Mouse (Mus musculus) heart, postnatal 0 days (tissue): ENCODE results near the gene Il17rb. TPM values are rescaled to one million over a fixed set of nuclear protein-coding genes. Genes with fewer than 3 reads are reported as not detected.
A peak's percentile ranks its signal among the peaks of the same experiment; 100 is the strongest.

Source experiments
- ATAC-seq: fragments of 200-750 bp; cut with Nextera tagmentation; 2 replicates; pipeline ENCODE4 v1.8.0; 2017; ENCODE audit warnings: low read depth, moderate number of reproducible peaks, moderate library complexity; ENCODE audit not compliant: insufficient read depth
- DNase-seq: peaks from one replicate; pipeline ENCODE4 v3.0.0-alpha.2; 2016; ENCODE audit warnings: low spot score
- H3K27ac ChIP-seq: fragments of 300-500 bp; sonication (generic); 2 replicates; pipeline ENCODE4 v1.5.1; 2014; ENCODE audit warnings: low read depth, mild to moderate bottlenecking
- H3K27me3 ChIP-seq: fragments of 300-500 bp; sonication (generic); 2 replicates; pipeline ENCODE4 v1.6.1; 2014; ENCODE audit warnings: low read length, mixed read lengths; ENCODE audit not compliant: control insufficient read depth, insufficient read depth
- H3K36me3 ChIP-seq: fragments of 300-500 bp; sonication (generic); replicated peaks from 2 replicates; pipeline ENCODE4 v1.6.1; 2014; ENCODE audit warnings: low read length, mixed read lengths; ENCODE audit not compliant: control insufficient read depth, insufficient read depth
- H3K4me1 ChIP-seq: fragments of 300-500 bp; sonication (generic); 2 replicates; pipeline ENCODE4 v1.6.1; 2014; ENCODE audit warnings: antibody characterized with exemption; ENCODE audit not compliant: control insufficient read depth, insufficient read depth
- H3K4me2 ChIP-seq: fragments of 300-500 bp; sonication (generic); 2 replicates; pipeline ENCODE4 v1.6.1; 2014; ENCODE audit warnings: low read depth, mild to moderate bottlenecking, low read length, moderate library complexity
- H3K4me3 ChIP-seq: fragments of 300-500 bp; sonication (generic); 2 replicates; pipeline ENCODE4 v1.5.1; 2014; ENCODE audit warnings: low read depth, low read length
- H3K9ac ChIP-seq: fragments of 300-500 bp; sonication (generic); replicated peaks from 2 replicates; pipeline ENCODE4 v1.6.1; 2014; ENCODE audit warnings: low read depth, low read length, mixed read lengths
- H3K9me3 ChIP-seq: fragments of 300-500 bp; sonication (generic); replicated peaks from 2 replicates; pipeline ENCODE4 v1.6.1; 2016; ENCODE audit warnings: low read length; ENCODE audit not compliant: control insufficient read depth
- CTCF ChIP-seq: IDR thresholded peaks from 2 replicates; pipeline ENCODE4 v1.5.1; 2016; ENCODE audit warnings: antibody characterized with exemption, control low read depth, low read depth
- EP300 ChIP-seq: IDR thresholded peaks from 2 replicates; pipeline ENCODE4 v1.6.1; 2016; ENCODE audit warnings: antibody characterized with exemption, low read depth
- WGBS: fragments of 180-500 bp; shearing (Covaris S2); extraction: QIAGEN DNeasy Blood & Tissue Kit; methylation state at CpG from one replicate; pipeline ENCODE4 v1.1.7; 2014; 5-methylcytosine and 5-hydroxymethylcytosine counted together
- polyA plus RNA-seq: library from polyadenylated mRNA; unstranded; fragments of >200 nt; fragmentation: Nextera tagmentation; extraction: Ambion mirVana; gene quantifications from 2 replicates; pipeline ENCODE4 v1.2.1, GENCODE M21; 2015
- total RNA-seq: library from RNA; depleted of rRNA; stranded (reverse); fragments of >200 nt; gene quantifications from 2 replicates; pipeline ENCODE4 v1.2.3, GENCODE M21; 2014; ENCODE audit warnings: low replicate concordance

Gene Il17rb
- total and polyA plus RNA-seq, 2 experiments from 2014 or later = 0.22 TPM; not detected in 1

DNA sequence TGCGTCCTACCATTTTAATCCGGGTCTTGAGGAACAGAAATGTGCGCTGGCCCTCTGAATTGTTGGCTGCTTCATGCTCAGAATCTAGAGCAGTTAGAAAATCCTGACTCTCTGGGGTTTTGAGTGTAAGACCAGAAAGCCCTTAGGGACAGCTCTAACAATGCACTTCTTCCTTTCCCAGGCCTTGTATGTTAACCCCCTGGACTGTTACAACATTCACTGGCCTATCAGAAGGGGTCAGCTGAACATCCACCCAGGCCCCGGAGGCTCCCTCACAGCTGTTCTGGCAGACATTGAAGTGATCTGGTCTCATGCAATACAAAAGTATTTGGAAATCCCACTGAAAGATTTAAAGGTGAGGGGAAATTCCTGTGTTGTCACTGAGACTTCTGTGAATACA is 22.6 kb downstream of the Il17rb start:
- DNase-seq = no peak
- 80% methylated on average over 4 of the region's 4 CpGs for WGBS

GRCm38 (mm10) chr14:29980447-29981205 is 28.1 kb downstream of the Il17rb start:
- 92% methylated on average over 10 of the region's 10 CpGs for WGBS
- TF ChIP-seq CTCF (peak; percentile 39), EP300 (no peak)
- no peak overlapping the region for H3K27ac ChIP-seq
- peaks cover 8% of the 10 kb centered on the region; the same call in 1 of the 2 replicates for H3K4me1 ChIP-seq
- DNase-seq (no peak), ATAC-seq (no peak)
- H3K27me3 ChIP-seq = no peaks in the 10 kb centered on the region
- no peak overlapping the region for H3K4me3 ChIP-seq
- peaks cover 55% of the 10 kb centered on the region for H3K36me3 ChIP-seq
- H3K9me3 ChIP-seq = no peaks in the 10 kb centered on the region
- no peak overlapping the region for H3K9ac ChIP-seq
- no peak overlapping the region for H3K4me2 ChIP-seq

More for the DNA sequence above, 22.6 kb downstream of the Il17rb start:
- Histone ChIP-seq H3K9ac (no peak overlapping the region), H3K36me3 (peaks cover 99% of the 10 kb centered on the region), H3K4me1 (no peaks in the 10 kb centered on the region), H3K9me3 (no peaks in the 10 kb centered on the region), H3K27ac (no peak overlapping the region), H3K4me2 (no peak overlapping the region), H3K4me3 (no peak overlapping the region), H3K27me3 (no peaks in the 10 kb centered on the region)
- ATAC-seq = no peak
- no peak for TF ChIP-seq CTCF
- no peak for TF ChIP-seq EP300

DNA sequence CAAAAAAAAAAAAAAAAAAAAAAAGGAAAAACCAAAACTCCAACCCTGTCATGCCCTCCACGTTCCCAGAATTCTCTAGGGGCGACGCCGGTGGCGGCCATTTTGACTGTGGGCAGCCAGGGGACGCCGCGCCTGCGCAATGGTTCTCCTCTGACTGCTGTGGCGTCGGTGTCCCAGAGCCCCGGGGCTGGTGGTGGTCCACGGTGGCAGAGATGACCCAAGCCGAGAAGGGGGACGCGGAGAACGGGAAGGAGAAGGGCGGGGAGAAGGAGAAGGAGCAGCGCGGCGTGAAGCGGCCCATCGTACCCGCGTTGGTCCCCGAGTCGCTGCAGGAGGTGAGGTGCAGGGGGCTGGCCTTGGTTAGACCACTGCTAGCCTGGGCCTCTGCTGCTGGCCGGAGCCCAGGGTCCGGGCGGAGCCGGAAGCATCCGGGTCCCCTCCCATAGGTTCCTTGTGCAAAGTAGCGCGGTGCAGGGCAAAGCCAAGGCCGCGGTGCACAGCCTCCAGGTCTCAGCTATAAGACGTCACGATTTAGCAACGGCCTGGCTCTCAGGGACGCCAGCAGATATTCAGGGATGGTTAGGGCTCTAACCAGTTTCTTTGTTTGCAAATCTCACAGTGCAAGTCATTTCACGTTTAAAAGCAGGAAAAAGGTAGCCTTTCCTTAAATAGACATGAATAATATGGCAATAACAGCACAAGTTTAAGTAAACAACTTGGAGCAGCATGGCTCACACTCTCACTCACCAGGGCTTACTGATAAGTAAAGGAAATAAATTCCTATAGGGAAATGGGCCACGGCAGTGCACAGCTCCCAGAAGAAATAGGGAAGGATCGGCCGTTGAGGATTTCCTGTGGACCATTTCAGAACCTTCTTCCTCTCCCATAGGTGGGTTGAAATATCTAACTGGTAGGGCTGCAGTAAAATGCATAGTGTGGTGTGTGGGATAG is 30.2 kb downstream of the Il17rb start, which contains the start of gene Actr8:
TSS of gene Actr8 (plus strand) at position 84 of the 951 bp plus-strand sequence.
- WGBS = 1% methylated on average over 44 of the region's 44 CpGs
- DNase-seq = peak; percentile 90
- TF ChIP-seq EP300 (peak; percentile 74; the same call in 1 of the 2 replicates), CTCF (no peak)
- H3K9ac ChIP-seq = peak within 1 kb of the TSS; percentile 80
- peak; percentile 96 for ATAC-seq
- peak within 1 kb of the TSS; percentile 92 for H3K27ac ChIP-seq
- peaks cover 50% of the 10 kb centered on the region for H3K36me3 ChIP-seq
- H3K9me3 ChIP-seq = no peaks in the 10 kb centered on the region
- peak within 1 kb of the TSS; percentile 78 for H3K4me3 ChIP-seq
- peaks cover 8% of the 10 kb centered on the region; the same call in 1 of the 2 replicates for H3K4me1 ChIP-seq
- H3K4me2 ChIP-seq = peak within 1 kb of the TSS; percentile 77
- no peaks in the 10 kb centered on the region for H3K27me3 ChIP-seq

DNA sequence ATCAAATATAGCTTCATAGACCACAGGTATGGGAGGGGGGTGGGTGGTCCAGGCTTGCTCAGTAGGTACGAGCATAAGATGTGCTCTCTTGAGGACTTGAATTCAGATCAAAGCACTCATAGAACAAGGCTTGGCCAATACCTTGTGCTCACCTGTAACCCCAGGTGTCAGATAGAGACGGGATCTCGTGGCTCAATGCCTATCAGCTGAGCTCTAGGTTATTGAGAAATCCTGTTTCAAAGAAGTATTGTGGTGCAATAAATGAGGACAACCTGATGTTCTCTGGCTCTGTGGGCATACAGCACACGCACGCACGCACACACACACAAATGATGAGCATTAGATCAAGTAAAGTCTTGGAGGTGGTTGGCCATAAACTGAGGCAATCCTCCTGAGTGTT is 31.8 kb downstream of the Il17rb start:
- TF ChIP-seq CTCF (no peak), EP300 (no peak)
- DNase-seq (no peak), ATAC-seq (no peak)
- Histone ChIP-seq H3K4me1 (peaks cover 8% of the 10 kb centered on the region; the same call in 1 of the 2 replicates), H3K4me3 (no peak overlapping the region), H3K9ac (no peak overlapping the region), H3K4me2 (no peak overlapping the region), H3K9me3 (no peaks in the 10 kb centered on the region), H3K36me3 (peaks cover 50% of the 10 kb centered on the region), H3K27ac (no peak overlapping the region), H3K27me3 (no peaks in the 10 kb centered on the region)
- 88% methylated on average over 6 of the region's 6 CpGs for WGBS

DNA sequence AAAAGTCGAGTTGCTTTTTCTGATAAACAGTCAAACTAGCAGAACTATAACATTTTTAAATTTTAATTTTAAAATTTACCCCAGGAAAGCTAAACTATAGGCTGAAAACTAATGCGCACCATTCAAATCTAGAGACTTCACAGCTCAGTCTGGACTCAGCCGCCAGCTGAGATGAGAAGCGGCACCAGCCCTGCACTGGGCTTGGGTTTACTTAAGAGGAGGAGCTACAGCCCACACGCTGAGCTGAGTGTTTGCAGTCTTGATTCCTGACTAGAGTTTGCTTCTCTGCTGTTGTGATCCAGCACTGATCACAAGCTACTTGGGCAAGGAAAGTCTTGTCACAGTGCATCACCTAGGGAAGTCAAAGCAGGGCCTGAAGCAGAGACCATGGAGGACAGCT is 36.7 kb downstream of the Il17rb start:
- peaks cover 12% of the 10 kb centered on the region for H3K4me1 ChIP-seq
- no peak overlapping the region for H3K27ac ChIP-seq
- TF ChIP-seq CTCF = no peak
- no peak for TF ChIP-seq EP300
- WGBS = 89% methylated on average over 5 of the region's 5 CpGs
- H3K9me3 ChIP-seq = no peaks in the 10 kb centered on the region
- H3K4me3 ChIP-seq = no peak overlapping the region
- H3K27me3 ChIP-seq = no peaks in the 10 kb centered on the region
- no peak for DNase-seq
- peaks cover 49% of the 10 kb centered on the region for H3K36me3 ChIP-seq
- no peak for ATAC-seq
- no peak overlapping the region for H3K9ac ChIP-seq
- no peak overlapping the region for H3K4me2 ChIP-seq
